Mouse (Mus musculus) brain, embryonic 18.5 days (tissue): ENCODE measurements around the gene Pdcl2.

Experiments
- DNase-seq: peaks from one replicate; pipeline ENCODE4 v3.0.0-alpha.2; 2012; ENCODE audit warnings: low read depth, low spot score

Gene Pdcl2

GRCm38 (mm10) chr5:76330953-76331352, at the start of gene Pdcl2:
Gene Pdcl2 (minus strand): TSS chr5:76331156.
- no peak for DNase-seq

DNA sequence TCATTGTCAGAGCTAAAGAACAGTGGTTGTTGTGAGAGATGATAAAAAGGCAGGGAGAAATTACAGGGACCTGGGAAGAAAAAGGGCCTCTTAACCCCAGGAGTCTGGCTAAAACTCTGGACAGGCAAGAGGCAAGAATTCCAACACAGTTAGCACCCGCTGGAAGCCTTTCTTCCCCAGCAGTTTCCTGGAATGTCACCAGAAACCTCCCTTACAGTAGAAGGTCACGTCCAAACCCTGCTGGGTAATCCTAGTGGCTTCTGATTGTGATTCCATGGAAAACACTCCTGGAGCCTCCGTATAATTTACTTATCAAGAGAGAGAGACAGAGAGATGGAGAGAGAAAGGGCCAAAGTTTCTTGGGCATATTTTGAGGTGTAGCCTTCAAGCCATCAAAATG, 48.3 kb upstream of the Pdcl2 start:
- no peak for DNase-seq

- DNase-seq = no peak
These were observed 38.4 kb upstream of the Pdcl2 start for GRCm38 (mm10) chr5:76369215-76369840.

GRCm38 (mm10) chr5:76365406-76365805, 34.5 kb upstream of the Pdcl2 start:
- no peak for DNase-seq

- DNase-seq = no peak
These were observed 32.6 kb upstream of the Pdcl2 start, which contains the start of gene Nmu for GRCm38 (mm10) chr5:76363453-76364104. Gene Nmu (minus strand): TSS chr5:76363788.

- DNase-seq = no peak
These were observed 29.8 kb upstream of the Pdcl2 start for GRCm38 (mm10) chr5:76360786-76361185.

- no peak for DNase-seq
These were observed 29.1 kb upstream of the Pdcl2 start for GRCm38 (mm10) chr5:76360057-76360456.

DNA sequence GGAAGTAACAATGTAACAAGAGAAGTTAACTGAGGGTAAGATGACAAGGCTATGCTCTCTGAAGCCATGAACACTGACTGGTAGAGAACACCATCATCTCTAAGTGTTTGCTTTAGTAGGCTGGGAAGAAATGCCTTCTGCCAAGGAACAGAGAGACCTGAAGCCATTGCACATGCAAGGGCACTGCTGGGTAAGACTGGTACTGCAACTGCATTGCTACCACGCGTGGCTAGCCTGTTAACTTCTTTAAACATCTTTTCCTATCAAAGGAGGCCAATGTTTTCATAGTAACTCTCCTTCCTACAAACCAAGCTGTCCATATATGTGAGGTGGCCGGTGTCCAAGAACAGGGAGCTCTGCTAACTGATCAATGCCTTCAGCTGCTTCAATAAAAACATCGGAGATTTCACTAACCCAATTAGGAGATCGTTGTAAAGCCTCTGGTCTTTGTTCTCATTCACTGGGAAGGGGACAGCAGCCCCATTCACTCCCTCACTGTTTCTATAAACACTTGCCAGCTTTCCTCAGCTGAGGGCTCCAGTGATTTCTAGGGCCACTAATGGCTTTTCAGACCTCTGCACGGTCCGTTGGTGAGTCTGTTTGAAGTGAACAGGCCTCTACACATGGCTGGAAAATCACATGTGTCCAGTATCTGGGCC, 21.1 kb upstream of the Pdcl2 start:
- DNase-seq = peak; percentile 14

- DNase-seq = no peak
These were observed 20.6 kb upstream of the Pdcl2 start for GRCm38 (mm10) chr5:76351537-76351936.

DNA sequence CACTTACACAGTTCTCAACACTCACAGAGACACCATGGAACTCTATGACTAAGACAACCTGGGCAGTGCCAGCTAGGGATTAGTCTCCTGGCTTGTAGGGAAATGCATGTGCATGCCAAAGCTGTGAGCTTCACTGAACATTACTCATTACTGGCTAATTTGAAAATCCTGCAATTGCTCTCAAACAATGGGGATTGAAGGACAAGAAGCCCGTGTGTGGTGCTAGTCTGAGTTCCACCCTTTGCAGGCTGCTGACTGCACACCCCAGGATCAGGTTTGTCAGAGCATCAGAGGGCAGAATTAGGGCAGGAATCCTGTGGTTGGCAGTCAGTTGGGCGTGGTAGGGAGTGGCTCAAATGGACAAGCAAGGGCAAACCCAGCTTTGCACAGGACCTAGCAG, 15.2 kb upstream of the Pdcl2 start:
- DNase-seq = peak; percentile 10

GRCm38 (mm10) chr5:76340931-76341330, 10.0 kb upstream of the Pdcl2 start:
- DNase-seq = no peak

DNA sequence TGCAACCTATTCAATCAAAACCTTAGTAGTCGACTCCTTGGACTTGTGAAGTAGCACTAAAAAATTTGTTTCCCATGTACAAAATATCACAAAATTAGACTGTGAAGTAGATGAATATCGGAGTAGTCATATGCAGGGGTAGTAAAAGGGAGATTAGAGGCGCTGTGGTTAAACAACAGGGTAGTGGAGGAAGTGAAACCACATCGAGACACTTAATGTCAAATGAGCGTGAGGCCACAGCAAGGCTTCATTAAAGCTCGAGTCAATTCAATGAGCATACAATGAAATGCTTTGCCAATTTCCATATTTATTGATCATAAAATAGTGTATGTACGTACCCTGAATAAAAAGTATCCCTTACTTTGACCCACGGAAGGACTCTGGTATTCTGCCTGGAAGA, 6.1 kb upstream of the Pdcl2 start:
- no peak for DNase-seq

DNA sequence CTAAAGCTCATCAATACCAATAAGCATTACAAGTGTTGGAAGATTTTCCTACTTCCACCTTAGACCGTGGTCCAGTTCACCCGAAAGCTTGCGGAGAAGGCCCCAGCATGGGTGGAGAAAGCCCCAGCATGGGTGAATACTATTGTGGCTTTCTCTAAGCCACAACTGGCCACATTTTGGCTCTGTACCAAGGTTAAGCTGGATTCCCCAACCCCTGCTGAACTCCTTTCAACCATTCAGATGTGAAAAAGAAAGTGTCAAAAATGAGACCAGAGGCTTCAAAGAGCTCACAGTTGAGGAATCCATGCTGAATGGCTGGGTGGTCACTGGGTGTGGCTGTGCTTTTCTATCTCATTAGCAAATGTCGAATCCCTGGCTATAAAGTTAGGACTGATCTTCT, 2.9 kb upstream of the Pdcl2 start:
- no peak for DNase-seq

- DNase-seq = no peak
These were observed 3.7 kb downstream of the Pdcl2 start for GRCm38 (mm10) chr5:76327296-76327695.

- DNase-seq = no peak
These were observed 5.8 kb downstream of the Pdcl2 start for GRCm38 (mm10) chr5:76325113-76325512.

GRCm38 (mm10) chr5:76321249-76322196, 9.4 kb downstream of the Pdcl2 start:
- no peak for DNase-seq

- DNase-seq = no peak
These were observed 22.8 kb downstream of the Pdcl2 start for GRCm38 (mm10) chr5:76308206-76308605.

DNA sequence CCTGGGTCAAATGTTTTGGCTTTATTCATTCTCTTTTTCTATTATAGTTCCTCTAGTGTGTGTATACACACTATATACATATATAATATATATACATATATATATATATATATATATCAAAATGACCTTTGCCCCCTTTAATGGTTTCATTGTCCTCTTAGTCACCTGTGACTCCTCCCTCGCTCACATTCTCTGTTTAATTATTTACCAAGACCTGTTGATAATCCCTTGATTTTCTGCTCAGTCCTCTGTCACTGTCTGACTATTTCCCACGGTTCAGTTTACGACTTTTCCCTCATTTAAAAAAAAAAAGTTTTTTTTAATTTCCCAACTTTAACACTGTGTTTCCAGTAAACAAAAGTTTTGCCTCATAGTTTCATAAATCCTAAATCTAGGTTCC, 24.7 kb downstream of the Pdcl2 start:
- no peak for DNase-seq

DNA sequence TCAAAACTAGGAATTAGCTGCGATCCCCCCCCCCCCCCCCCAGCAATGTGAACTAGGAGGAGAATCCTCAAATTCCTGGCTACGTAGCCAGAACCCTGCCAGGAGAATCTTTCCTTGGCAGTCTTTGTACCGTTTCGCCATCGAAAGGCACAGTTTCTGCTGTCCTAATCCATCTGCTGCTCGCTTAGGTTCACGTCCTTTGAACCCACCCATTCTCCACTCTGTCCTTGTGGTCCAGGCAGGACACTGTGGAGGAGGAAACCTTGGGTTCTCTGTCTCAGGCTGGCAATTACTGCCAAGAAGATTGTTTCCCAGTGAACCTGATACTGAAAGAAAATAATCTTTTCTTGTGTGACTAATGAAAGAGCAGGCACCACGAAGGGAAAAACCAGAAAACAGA, 25.3 kb downstream of the Pdcl2 start:
- no peak for DNase-seq

DNA sequence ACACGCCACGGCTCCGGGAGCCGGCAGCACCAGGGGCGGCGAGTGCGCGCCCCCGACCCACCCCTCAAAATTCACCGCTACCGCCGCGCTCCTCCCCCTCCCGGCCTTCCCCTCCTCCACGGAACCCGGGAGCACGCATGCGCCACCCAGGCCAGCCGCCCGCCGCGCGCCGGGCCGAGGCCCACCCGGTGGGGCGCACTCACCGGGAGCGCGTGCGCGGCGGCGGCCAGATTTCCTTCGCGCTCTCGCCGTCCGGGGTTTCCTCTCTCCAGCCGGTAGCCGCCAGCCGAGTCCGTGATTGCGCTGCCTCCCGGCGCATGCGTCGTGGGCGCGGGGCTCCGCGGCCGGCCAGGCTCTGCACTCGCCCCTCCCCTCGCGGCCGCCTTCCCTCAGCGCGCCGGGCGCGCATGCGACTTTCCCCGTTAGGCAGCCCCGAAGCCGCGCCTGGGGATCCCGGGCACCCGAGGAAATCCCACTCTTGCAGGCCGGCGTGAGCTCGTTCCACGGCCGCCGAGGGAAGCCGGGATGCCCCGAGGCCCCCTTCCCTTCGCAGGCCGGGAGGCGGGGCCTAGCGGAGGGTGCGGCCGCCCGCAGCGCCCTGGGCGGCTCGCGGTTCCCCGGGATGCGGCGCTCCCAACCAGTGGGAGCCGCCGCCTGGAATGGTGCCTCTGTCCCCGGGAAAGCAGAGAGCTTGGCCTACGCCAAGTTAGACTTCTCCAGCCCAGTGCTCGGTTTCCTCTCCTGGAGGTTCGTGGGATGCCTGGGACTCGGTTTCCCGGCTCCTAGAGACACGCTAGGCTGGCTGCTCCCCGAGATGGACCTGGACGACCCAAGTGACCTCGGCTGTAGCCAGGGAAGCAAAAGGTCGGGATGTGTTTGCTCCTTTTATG, 26.3 kb downstream of the Pdcl2 start, which contains the start of gene Clock:
Gene Clock (minus strand): TSS at position 341 of the 890 bp plus-strand sequence.
- DNase-seq = peak; percentile 79
